Mouse (Mus musculus) ES-E14 (cell line): ENCODE measurements around the gene Gm20695. TPM values are rescaled to one million over a fixed set of nuclear protein-coding genes. Genes with fewer than 3 reads are reported as not detected.

Experiments
- DNase-seq: peaks from one replicate; pipeline ENCODE4 v3.0.0-alpha.2; 2013; ENCODE audit warnings: low read depth, low spot score
- H3K27ac ChIP-seq: 2 replicates; pipeline ENCODE4 v1.5.1; 2012; ENCODE audit warnings: low read depth, mild to moderate bottlenecking, low read length, moderate library complexity, mixed read lengths; ENCODE audit not compliant: poor library complexity, insufficient read depth, severe bottlenecking
- H3K36me3 ChIP-seq: 2 replicates; pipeline ENCODE4 v1.6.1; 2012; ENCODE audit warnings: mild to moderate bottlenecking, low read length, moderate library complexity, mixed read lengths; ENCODE audit not compliant: control insufficient read depth, poor library complexity, insufficient read depth, severe bottlenecking
- H3K4me1 ChIP-seq, 2 experiments: fragments of 150-350 bp in 1 of 2; sonication (generic) in 1 of 2; 2 replicates each; pipeline ENCODE4 v1.6.1; 2012; ENCODE audit warnings: low read length in 2 of 2, mild to moderate bottlenecking in 1 of 2, mixed read lengths in 1 of 2; ENCODE audit not compliant: control insufficient read depth in 2 of 2, insufficient read depth in 2 of 2, poor library complexity in 1 of 2
- H3K4me3 ChIP-seq, 2 experiments: fragments of 150-350 bp in 1 of 2; sonication (generic) in 1 of 2; 2 replicates each; pipeline ENCODE4 v1.5.1; 2012; ENCODE audit warnings: low read length in 2 of 2, low read depth in 1 of 2, mild to moderate bottlenecking in 1 of 2, mixed read lengths in 1 of 2; ENCODE audit not compliant: insufficient read depth in 1 of 2, poor library complexity in 1 of 2, severe bottlenecking in 1 of 2
- H3K9ac ChIP-seq: 2 replicates; pipeline ENCODE4 v1.6.1; 2012; ENCODE audit warnings: low read depth, mild to moderate bottlenecking, low read length, mixed read lengths; ENCODE audit not compliant: poor library complexity, insufficient read depth, severe bottlenecking
- H3K9me3 ChIP-seq: fragments of 150-350 bp; sonication (generic); 2 replicates; pipeline ENCODE4 v1.6.1; 2012; ENCODE audit warnings: low read depth, mild to moderate bottlenecking, low read length; ENCODE audit not compliant: control insufficient read depth, insufficient read depth
- CHD2 ChIP-seq: IDR thresholded peaks from 2 replicates; pipeline ENCODE4 v1.6.1; 2014; ENCODE audit warnings: mild to moderate bottlenecking, low read depth, low read length, inconsistent platforms
- HCFC1 ChIP-seq: IDR thresholded peaks from 2 replicates; pipeline ENCODE4 v1.6.1; 2012; ENCODE audit warnings: low read length, inconsistent platforms, borderline replicate concordance; ENCODE audit not compliant: insufficient read depth
- MAFK ChIP-seq: IDR thresholded peaks from 2 replicates; pipeline ENCODE4 v1.6.1; 2014; ENCODE audit warnings: mild to moderate bottlenecking, low read depth, low read length, inconsistent platforms; ENCODE audit not compliant: insufficient read depth
- ZC3H11A ChIP-seq: IDR thresholded peaks from 2 replicates; pipeline ENCODE4 v1.6.1; 2012; ENCODE audit warnings: low read depth, mild to moderate bottlenecking, inconsistent platforms, low read length, borderline replicate concordance
- ZNF384 ChIP-seq: IDR thresholded peaks from 2 replicates; pipeline ENCODE4 v1.6.1; 2012; ENCODE audit warnings: low read depth, low read length, inconsistent platforms
- in situ Hi-C, 2 experiments: fragments of 600-800 bp; cut with MboI; formaldehyde crosslinking; loops; one replicate each; pipeline ENCODE4 v1.15.1; 2025; ENCODE audit warnings: low sequenced_read_pairs in 2 of 2, inconsistent platforms in 1 of 2; ENCODE audit not compliant: unreplicated experiment in 2 of 2
- total RNA-seq: library from RNA; depleted of rRNA; stranded (reverse); fragments of 300-350 nt; gene quantifications from 2 replicates; pipeline ENCODE4 v1.2.3, GENCODE M21; 2012

Gene Gm20695
- total RNA-seq, 1 experiment = not detected

- Histone ChIP-seq H3K36me3 (peaks cover 6% of the 10 kb centered on the region; the same call in 1 of the 2 replicates), H3K4me1 (peaks cover 3 to 6% of the 10 kb centered on the region in 2 experiments; a peak in 2 of 4 replicates), H3K9me3 (no peaks in the 10 kb centered on the region), H3K27ac (no peak overlapping the region), H3K4me3 (peak overlapping the region; percentile 69 to 95), H3K9ac (peak overlapping the region; percentile 71)
- in situ Hi-C loops = no loop called here
- TF ChIP-seq HCFC1 (no peak), MAFK (no peak), CHD2 (no peak), ZNF384 (no peak), ZC3H11A (no peak)
- no peak for DNase-seq
These were observed 12.6 kb upstream of the Gm20695 start for GRCm38 (mm10) chr16:3871815-3872214.

GRCm38 (mm10) chr16:3872216-3873047 lies 12.0 kb upstream of the Gm20695 start, which contains the start of gene Naa60:
TSS of gene Naa60 (plus strand) at chr16:3872375.
- Histone ChIP-seq H3K36me3 (peaks cover 3% of the 10 kb centered on the region; the same call in 1 of the 2 replicates), H3K27ac (0 out of 2 replicates have a peak within 1 kb of the TSS, but pooled peaks have one; percentile 14)

GRCm38 (mm10) chr16:3876346-3876745 lies 8.1 kb upstream of the Gm20695 start:
- Histone ChIP-seq H3K9me3 (no peaks in the 10 kb centered on the region), H3K27ac (no peak overlapping the region), H3K4me3 (no peak overlapping the region), H3K4me1 (peaks cover 2 to 3% of the 10 kb centered on the region in 2 experiments; a peak in 2 of 4 replicates), H3K9ac (no peak overlapping the region), H3K36me3 (no peaks in the 10 kb centered on the region; the same call in 1 of the 2 replicates)
- DNase-seq = no peak
- in situ Hi-C loops = no loop called here
- TF ChIP-seq ZC3H11A (no peak), HCFC1 (no peak), MAFK (no peak), ZNF384 (no peak), CHD2 (no peak)

More at GRCm38 (mm10) chr16:3872216-3873047, 12.0 kb upstream of the Gm20695 start, which contains the start of gene Naa60:
- Histone ChIP-seq H3K4me1 (peaks cover 3 to 6% of the 10 kb centered on the region in 2 experiments; a peak in 2 of 4 replicates), H3K9me3 (no peaks in the 10 kb centered on the region), H3K4me3 (peak within 1 kb of the TSS; percentile 75 to 95), H3K9ac (peak within 1 kb of the TSS; percentile 83)
- in situ Hi-C loops = no loop called here
- DNase-seq = peak; percentile 96
- TF ChIP-seq MAFK (no peak), ZNF384 (no peak), HCFC1 (0 out of 2 replicates have a peak, but pooled peaks have one; percentile 58), ZC3H11A (no peak), CHD2 (peak; percentile 55; the same call in 1 of the 2 replicates)

- Histone ChIP-seq H3K9ac (peak overlapping the region; percentile 94), H3K27ac (no peak overlapping the region)
These were observed 720 bp downstream of the Gm20695 start for GRCm38 (mm10) chr16:3885065-3885670.

More at GRCm38 (mm10) chr16:3885065-3885670, 720 bp downstream of the Gm20695 start:
- Histone ChIP-seq H3K4me1 (0 out of 4 replicates have a peak, but pooled peaks cover 0 to 2% of the 10 kb centered on the region in 2 experiments), H3K9me3 (no peaks in the 10 kb centered on the region), H3K36me3 (no peaks in the 10 kb centered on the region), H3K4me3 (peak overlapping the region; percentile 95 to 98)
- in situ Hi-C loops = no loop called here
- TF ChIP-seq MAFK (no peak), CHD2 (no peak), HCFC1 (no peak), ZC3H11A (no peak), ZNF384 (no peak)
- DNase-seq = no peak
